Mouse (Mus musculus): ENCODE measurements around the gene Lrrfip2.

- TF ChIP-seq TBP (conservative IDR thresholded peaks at IDR 0.05; ENCODE audit: low read depth, low read length) (no peak), POLR2A (IDR thresholded peaks at IDR 0.05; ENCODE audit: low read depth, low read length) (no peak)
Measured at GRCm38 (mm10) chr9:111123336-111123735, 5.9 kb downstream of the Lrrfip2 start.
